Mouse (Mus musculus): ENCODE results near the gene Hoxc12.

- TF ChIP-seq CTCF (IDR thresholded peaks at IDR 0.05; ENCODE audit: low read depth): no peak
- TF ChIP-seq EP300 (optimal IDR thresholded peaks at IDR 0.05): no peak
Observed at GRCm38 (mm10) chr15:102984521-102984920, 48.0 kb downstream of the Hoxc12 start.

All from stomach, postnatal 0 days (tissue).